Mouse (Mus musculus) testis, postnatal 10 days (tissue): ENCODE data around the gene AI837181.

ENCODE experiments used
- DNase-seq: peaks from one replicate; pipeline ENCODE4 v3.0.0; 2021; ENCODE audit warnings: low spot score

AI837181 gene

GRCm38 (mm10) chr19:5473720-5474119 is 48.8 kb downstream of the AI837181 start, which contains the start of gene Efemp2:
TSS of gene Efemp2 (plus strand) at chr19:5473954.
- DNase-seq: peak; percentile 87

- peak; percentile 76 for DNase-seq
Observed at GRCm38 (mm10) chr19:5474281-5475068, 49.5 kb downstream of the AI837181 start.

GRCm38 (mm10) chr19:5475069-5475714 is 50.2 kb downstream of the AI837181 start:
- no peak for DNase-seq
